Mouse (Mus musculus) heart, embryonic 16.5 days (tissue): ENCODE data around the gene Chrm1. TPM values are rescaled to one million over a fixed set of nuclear protein-coding genes. Genes with fewer than 3 reads are reported as not detected.

Source experiments
- ATAC-seq: fragments of 200-750 bp; cut with Nextera tagmentation; replicated peaks from 2 replicates; pipeline ENCODE4 v1.8.0; 2017; ENCODE audit warnings: moderate number of reproducible peaks; ENCODE audit not compliant: insufficient read depth, low FRiP score; ENCODE audit errors: extremely low read depth
- H3K27ac ChIP-seq: fragments of 300-500 bp; sonication (generic); 2 replicates; pipeline ENCODE4 v1.5.1; 2014; ENCODE audit warnings: mild to moderate bottlenecking, low read length, control low read depth, moderate library complexity
- H3K27me3 ChIP-seq: fragments of 300-500 bp; sonication (generic); 2 replicates; pipeline ENCODE4 v1.6.1; 2014; ENCODE audit warnings: low read length, mixed read lengths; ENCODE audit not compliant: control insufficient read depth, insufficient read depth
- H3K36me3 ChIP-seq: fragments of 300-500 bp; sonication (generic); 2 replicates; pipeline ENCODE4 v1.6.1; 2014; ENCODE audit not compliant: control insufficient read depth, insufficient read depth
- H3K4me1 ChIP-seq: fragments of 300-500 bp; sonication (generic); 2 replicates; pipeline ENCODE4 v1.6.1; 2014; ENCODE audit warnings: low read length, mixed read lengths; ENCODE audit not compliant: control insufficient read depth, insufficient read depth
- H3K4me2 ChIP-seq: fragments of 300-500 bp; sonication (generic); 2 replicates; pipeline ENCODE4 v1.6.1; 2014; ENCODE audit warnings: low read depth, mild to moderate bottlenecking, control low read depth, low read length
- H3K4me3 ChIP-seq: fragments of 300-500 bp; sonication (generic); 2 replicates; pipeline ENCODE4 v1.5.1; 2014; ENCODE audit warnings: mild to moderate bottlenecking, control low read depth, low read length
- H3K9ac ChIP-seq: fragments of 300-500 bp; sonication (generic); 2 replicates; pipeline ENCODE4 v1.6.1; 2014; ENCODE audit warnings: low read length, control low read depth
- H3K9me3 ChIP-seq: fragments of 300-500 bp; sonication (generic); replicated peaks from 2 replicates; pipeline ENCODE4 v1.6.1; 2016; ENCODE audit warnings: low read length; ENCODE audit not compliant: control insufficient read depth
- WGBS: fragments of 180-500 bp; shearing (Covaris S2); extraction: QIAGEN DNeasy Blood & Tissue Kit; methylation state at CpG from one replicate; pipeline ENCODE4 v1.1.7; 2014; 5-methylcytosine and 5-hydroxymethylcytosine counted together
- polyA plus RNA-seq: library from polyadenylated mRNA; unstranded; fragments of >200 nt; fragmentation: Nextera tagmentation; extraction: Ambion mirVana; gene quantifications from 2 replicates; pipeline ENCODE4 v1.2.1, GENCODE M21; 2015

Gene Chrm1
- polyA plus RNA-seq = 0.09 TPM in 2 replicates

DNA sequence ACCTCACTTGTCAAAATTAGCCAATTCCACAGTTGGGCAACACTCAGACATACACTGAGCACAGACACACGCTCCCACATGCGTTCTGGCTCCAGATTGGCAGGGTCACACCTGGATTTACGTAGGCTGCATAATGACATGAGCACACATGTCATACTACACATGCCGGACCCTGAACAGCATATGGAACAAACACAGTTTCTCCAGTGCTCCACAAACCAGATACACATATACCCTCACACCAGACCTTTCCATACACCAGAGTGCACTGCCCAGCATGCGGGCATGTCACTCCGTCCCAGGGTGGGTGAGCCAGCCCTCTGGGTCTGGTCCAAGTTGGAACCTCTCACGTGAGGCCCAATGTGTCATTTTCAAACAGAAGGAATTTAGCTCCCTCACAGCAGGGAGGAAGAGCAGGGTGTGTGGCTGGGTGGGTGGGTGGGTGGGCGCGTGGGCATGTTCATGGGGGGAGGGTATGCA lies at the start of gene Chrm1:
TSS of gene Chrm1 (plus strand) at position 430 of the 480 bp plus-strand sequence.
- no peak; the same call in 1 of the 2 replicates for ATAC-seq
- H3K4me3 ChIP-seq = no peak within 1 kb of the TSS
- H3K9ac ChIP-seq = no peak within 1 kb of the TSS
- no peaks in the 10 kb centered on the region for H3K9me3 ChIP-seq
- peaks cover 8% of the 10 kb centered on the region; the same call in 1 of the 2 replicates for H3K27me3 ChIP-seq
- H3K27ac ChIP-seq = no peak within 1 kb of the TSS
- peak within 1 kb of the TSS; percentile 80; the same call in 1 of the 2 replicates for H3K4me2 ChIP-seq
- WGBS = 69% methylated on average over 9 of the region's 9 CpGs
- H3K4me1 ChIP-seq = peaks cover 13% of the 10 kb centered on the region; the same call in 1 of the 2 replicates
- no peaks in the 10 kb centered on the region for H3K36me3 ChIP-seq

DNA sequence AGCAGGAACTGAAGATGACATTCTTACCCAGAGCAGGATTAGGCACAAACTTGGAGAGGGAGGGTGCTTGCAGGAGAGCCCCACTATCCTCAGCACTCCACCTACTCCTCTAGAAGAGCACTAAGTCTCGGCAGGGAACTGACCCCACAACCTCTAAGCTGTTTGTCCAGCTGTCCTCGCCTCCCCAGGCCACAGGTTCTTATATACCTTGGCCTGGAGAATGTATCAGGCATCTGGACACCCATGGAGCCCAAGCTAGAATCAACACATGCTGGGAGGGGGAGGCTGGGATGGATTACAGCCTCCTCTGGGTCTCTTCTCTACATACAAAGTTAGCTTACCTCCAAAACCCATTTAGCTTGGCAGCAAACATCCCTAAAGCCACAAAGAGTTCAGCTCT lies 49.2 kb upstream of the Chrm1 start:
- no peaks in the 10 kb centered on the region for H3K27me3 ChIP-seq
- WGBS = 46% methylated on average over 2 of the region's 2 CpGs
- no peaks in the 10 kb centered on the region for H3K9me3 ChIP-seq
- no peak overlapping the region for H3K4me2 ChIP-seq
- no peak overlapping the region for H3K9ac ChIP-seq
- no peaks in the 10 kb centered on the region for H3K36me3 ChIP-seq
- ATAC-seq = no peak
- no peak overlapping the region for H3K27ac ChIP-seq
- no peak overlapping the region for H3K4me3 ChIP-seq
- no peaks in the 10 kb centered on the region for H3K4me1 ChIP-seq

DNA sequence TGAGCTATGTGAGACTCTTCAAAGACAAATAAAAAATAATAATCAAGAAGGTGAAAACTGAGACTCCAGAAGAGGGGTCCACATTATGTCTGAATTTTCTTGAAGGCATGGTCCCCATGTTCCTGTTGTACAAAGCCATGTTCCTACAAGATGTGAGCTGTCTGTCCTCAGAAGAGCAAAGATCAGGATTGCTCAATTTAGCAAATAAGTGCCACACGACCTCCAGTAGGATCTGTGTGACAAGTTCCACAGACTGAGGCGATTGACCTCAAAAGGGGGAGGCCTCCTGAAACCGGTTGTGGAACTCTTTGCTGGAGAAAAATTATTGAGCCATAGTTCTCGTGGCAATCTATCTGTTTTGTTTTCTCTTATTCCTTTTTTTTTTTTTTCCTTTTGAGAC lies 47.3 kb upstream of the Chrm1 start:
- no peaks in the 10 kb centered on the region for H3K36me3 ChIP-seq
- H3K27me3 ChIP-seq = no peaks in the 10 kb centered on the region
- no peaks in the 10 kb centered on the region for H3K4me1 ChIP-seq
- H3K9me3 ChIP-seq = no peaks in the 10 kb centered on the region
- no peak overlapping the region for H3K27ac ChIP-seq
- WGBS = 56% methylated on average over 4 of the region's 4 CpGs
- no peak overlapping the region for H3K9ac ChIP-seq
- no peak overlapping the region for H3K4me3 ChIP-seq
- no peak for ATAC-seq
- no peak overlapping the region for H3K4me2 ChIP-seq

DNA sequence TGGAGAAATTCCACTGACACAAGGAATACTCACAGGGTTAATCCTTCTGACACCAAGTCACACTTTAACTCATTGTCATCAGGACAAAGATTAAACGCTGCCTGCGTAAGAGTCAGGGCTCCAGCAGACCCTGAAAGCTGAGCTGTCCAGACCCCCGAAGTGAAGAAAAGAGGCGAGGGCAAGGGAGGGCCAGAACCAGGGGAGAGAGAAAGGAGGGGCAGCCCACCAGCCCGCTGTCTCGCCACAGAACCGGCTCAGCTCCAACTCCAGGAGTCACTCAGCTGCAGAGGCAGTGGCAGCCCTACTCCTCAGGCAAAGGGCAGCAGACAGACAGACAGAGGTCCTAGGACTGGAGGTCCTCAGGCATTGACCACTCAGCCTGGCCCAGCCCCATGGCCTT lies 45.7 kb upstream of the Chrm1 start, which contains the start of gene Slc22a6:
TSS of gene Slc22a6 (plus strand) at position 136 of the 400 bp plus-strand sequence.
- WGBS = 27% methylated on average over 7 of the region's 7 CpGs

DNA sequence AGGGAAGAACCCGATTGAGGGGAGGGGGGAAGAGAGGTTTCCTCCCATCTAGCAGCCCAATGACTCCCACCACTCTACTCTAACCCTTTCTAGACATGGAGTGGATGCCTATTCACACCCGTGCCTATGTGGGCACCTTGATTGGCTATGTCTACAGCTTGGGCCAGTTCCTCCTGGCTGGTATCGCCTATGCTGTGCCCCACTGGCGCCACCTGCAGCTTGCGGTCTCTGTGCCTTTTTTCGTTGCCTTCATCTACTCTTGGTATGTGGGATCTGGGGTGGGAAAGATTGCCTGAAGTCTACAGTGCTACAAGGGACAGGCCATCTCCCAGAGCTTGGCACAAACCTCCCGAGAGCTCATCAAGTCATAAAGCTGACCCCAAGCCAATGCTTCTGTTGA lies 42.5 kb upstream of the Chrm1 start:
- H3K4me1 ChIP-seq = no peaks in the 10 kb centered on the region
- no peak overlapping the region for H3K9ac ChIP-seq
- 0 out of 2 replicates have a peak, but pooled peaks cover 3% of the 10 kb centered on the region for H3K27me3 ChIP-seq
- H3K27ac ChIP-seq = no peak overlapping the region
- no peak overlapping the region for H3K4me2 ChIP-seq
- ATAC-seq = no peak
- WGBS = 83% methylated on average over 7 of the region's 7 CpGs
- H3K9me3 ChIP-seq = no peaks in the 10 kb centered on the region
- H3K4me3 ChIP-seq = no peak overlapping the region
- no peaks in the 10 kb centered on the region for H3K36me3 ChIP-seq

More for the DNA sequence above, 45.7 kb upstream of the Chrm1 start, which contains the start of gene Slc22a6:
- no peak within 1 kb of the TSS for H3K27ac ChIP-seq
- ATAC-seq = no peak
- H3K36me3 ChIP-seq = no peaks in the 10 kb centered on the region
- 0 out of 2 replicates have a peak, but pooled peaks cover 3% of the 10 kb centered on the region for H3K27me3 ChIP-seq
- H3K4me2 ChIP-seq = no peak within 1 kb of the TSS
- H3K9me3 ChIP-seq = no peaks in the 10 kb centered on the region
- no peak within 1 kb of the TSS for H3K4me3 ChIP-seq
- no peak within 1 kb of the TSS for H3K9ac ChIP-seq
- no peaks in the 10 kb centered on the region for H3K4me1 ChIP-seq

DNA sequence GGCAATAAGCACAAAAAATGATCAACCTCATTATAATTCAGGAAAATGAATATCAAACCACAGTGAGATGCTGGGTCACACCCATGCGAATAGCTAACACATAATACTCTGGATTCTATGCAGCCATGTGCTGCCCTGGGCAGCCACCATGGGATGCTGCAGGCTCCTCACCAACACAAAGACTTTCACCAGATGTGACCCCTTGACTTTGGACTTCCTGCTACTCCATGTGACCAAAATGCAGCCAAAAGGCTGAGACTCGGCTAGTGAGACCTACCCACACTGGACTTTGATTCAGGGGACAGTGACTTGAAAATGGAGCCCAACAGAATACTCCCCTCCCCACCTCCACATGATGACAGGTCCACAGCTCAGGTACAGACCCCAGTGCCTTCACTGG lies 33.3 kb upstream of the Chrm1 start:
- Histone ChIP-seq H3K9ac (no peak overlapping the region), H3K36me3 (no peaks in the 10 kb centered on the region), H3K9me3 (no peaks in the 10 kb centered on the region), H3K27ac (no peak overlapping the region), H3K4me3 (no peak overlapping the region), H3K27me3 (no peaks in the 10 kb centered on the region), H3K4me1 (no peaks in the 10 kb centered on the region), H3K4me2 (no peak overlapping the region)
- WGBS = 76% methylated on average over 2 of the region's 2 CpGs
- no peak for ATAC-seq

DNA sequence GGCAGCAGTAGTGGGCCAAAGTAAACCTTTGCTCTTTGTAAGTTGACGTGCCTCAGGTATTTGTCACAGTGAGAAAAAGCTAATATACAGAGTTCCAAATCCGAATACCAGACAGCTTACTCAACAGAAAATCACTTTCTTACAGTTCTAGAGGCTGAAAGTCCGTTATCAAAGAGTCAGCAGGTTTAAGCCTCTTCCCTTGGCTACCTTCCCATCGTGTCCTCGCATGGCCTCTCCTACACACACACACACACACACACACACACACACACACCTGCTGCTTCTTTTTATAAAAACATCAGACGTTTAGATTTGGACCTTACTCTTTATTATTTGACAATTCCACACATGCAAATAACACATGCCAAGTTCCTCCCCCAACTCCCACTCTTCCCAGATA lies 32.8 kb upstream of the Chrm1 start:
- H3K4me2 ChIP-seq = no peak overlapping the region
- 57% methylated on average over 6 of the region's 6 CpGs for WGBS
- H3K27me3 ChIP-seq = no peaks in the 10 kb centered on the region
- ATAC-seq = no peak; the same call in 1 of the 2 replicates
- H3K27ac ChIP-seq = no peak overlapping the region
- no peaks in the 10 kb centered on the region for H3K4me1 ChIP-seq
- no peaks in the 10 kb centered on the region for H3K9me3 ChIP-seq
- H3K9ac ChIP-seq = no peak overlapping the region
- H3K36me3 ChIP-seq = no peaks in the 10 kb centered on the region
- H3K4me3 ChIP-seq = no peak overlapping the region

DNA sequence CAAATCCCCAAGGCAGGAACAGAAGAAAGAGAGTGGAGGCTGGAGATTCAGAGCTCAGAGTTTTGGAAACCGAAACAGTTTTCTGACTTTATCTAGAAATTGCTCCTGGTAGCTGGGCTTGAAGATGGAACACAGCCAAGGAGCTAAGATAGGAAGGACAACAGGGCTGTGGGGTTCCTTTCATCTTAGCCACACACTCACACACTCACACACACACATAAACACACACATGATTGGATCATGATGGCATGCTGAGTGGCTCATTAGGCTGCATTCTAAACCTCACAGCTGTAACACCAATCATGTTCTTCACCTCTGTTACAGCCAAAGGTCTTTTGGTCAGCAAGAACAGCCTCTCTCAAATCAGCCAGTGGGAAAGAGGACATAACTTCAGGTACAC lies 31.6 kb upstream of the Chrm1 start:
- H3K9ac ChIP-seq = no peak overlapping the region
- H3K4me3 ChIP-seq = no peak overlapping the region
- H3K27me3 ChIP-seq = no peaks in the 10 kb centered on the region
- WGBS = 44% methylated on average over 1 of the region's 1 CpGs
- no peaks in the 10 kb centered on the region for H3K36me3 ChIP-seq
- H3K4me2 ChIP-seq = no peak overlapping the region
- H3K4me1 ChIP-seq = no peaks in the 10 kb centered on the region
- H3K27ac ChIP-seq = no peak overlapping the region
- no peaks in the 10 kb centered on the region for H3K9me3 ChIP-seq
- no peak for ATAC-seq

DNA sequence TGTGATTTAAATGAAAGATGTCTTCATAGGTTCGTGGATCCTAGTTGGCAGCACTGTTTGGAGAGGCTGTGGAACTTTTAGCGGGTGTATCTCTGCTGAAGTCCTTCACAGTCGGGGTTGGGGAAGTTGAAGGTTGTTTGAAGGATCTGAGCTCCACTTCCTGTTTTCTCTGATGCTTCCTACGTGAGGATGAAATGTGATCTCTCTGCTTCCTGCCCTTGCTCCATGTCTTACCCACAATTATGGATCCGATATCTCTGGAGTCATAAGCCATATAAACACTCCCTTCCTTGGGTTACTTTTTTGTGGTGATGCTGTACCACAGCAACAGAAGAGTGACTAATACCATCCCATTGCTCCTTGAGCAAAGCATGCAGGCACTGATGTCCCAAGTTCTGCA lies 21.5 kb upstream of the Chrm1 start:
- WGBS = 38% methylated on average over 5 of the region's 5 CpGs

More for the DNA sequence above, 21.5 kb upstream of the Chrm1 start:
- Histone ChIP-seq H3K4me1 (peaks cover 3% of the 10 kb centered on the region), H3K9ac (no peak overlapping the region), H3K27me3 (no peaks in the 10 kb centered on the region), H3K27ac (no peak overlapping the region), H3K4me3 (no peak overlapping the region), H3K36me3 (no peaks in the 10 kb centered on the region), H3K9me3 (no peaks in the 10 kb centered on the region), H3K4me2 (no peak overlapping the region)
- ATAC-seq = no peak
